In the genomic region with DNA sequence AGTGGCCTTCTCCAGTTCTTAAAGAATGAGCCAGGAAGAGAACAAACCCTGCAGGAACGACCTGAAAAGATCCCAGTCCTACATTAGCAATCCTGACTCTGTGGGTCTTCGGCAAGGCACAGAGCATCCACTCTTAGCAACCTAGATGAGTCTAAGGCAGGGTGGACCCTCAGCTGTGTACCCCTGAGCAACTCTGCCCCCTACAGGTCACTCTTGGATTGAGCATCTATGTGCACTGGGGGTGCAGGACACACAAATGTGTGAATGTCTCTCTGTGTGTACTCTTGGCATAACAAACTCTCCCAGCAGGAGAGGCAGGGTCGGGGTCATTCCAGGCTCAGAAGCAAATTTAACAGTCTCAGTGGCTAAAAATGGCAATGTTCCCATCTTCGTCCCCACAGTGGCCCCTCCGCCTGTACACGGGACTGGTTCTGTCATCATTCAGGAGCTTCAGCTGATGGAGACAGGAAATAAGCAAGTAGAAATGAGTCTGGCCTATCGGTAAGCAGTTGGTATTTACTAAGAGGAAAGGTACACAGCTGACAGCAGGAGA, we compare ENCODE assay signal across 8 mouse cellular contexts. TPM values are rescaled to one million over a fixed set of nuclear protein-coding genes. Genes with fewer than 3 reads are reported as not detected.
DNase-seq lines count a peak whose midpoint lies in the region; ATAC-seq and TF ChIP-seq lines count a peak whose summit lies in the region.

No protein-coding gene starts in this region.

- ATAC-seq in kidney, embryonic 15.5 days (replicated peaks; ENCODE audit: low FRiP score), result 0 out of 2 replicates have a peak, but pooled peaks have one; percentile 47
- ATAC-seq in Patski, result no peak
- ATAC-seq in forebrain, embryonic 11.5 days (replicated peaks; ENCODE audit: low FRiP score), result no peak

- no peak overlapping the region for H3K9ac ChIP-seq in kidney, embryonic 15.5 days
- no peak overlapping the region for H3K9ac ChIP-seq in forebrain, embryonic 11.5 days (ENCODE audit: low read length)

- DNase-seq in kidney, adult 11 months, result no peak
- peak; percentile 57 for DNase-seq in CD4-positive, CD25-positive, alpha-beta regulatory T cell, adult 2 months (ENCODE audit: low read depth, low spot score)
- DNase-seq in Patski (ENCODE audit: low read depth, low spot score), result no peak
- peak; percentile 65 for DNase-seq in kidney, postnatal 10 days
- peak; percentile 27 for DNase-seq in thymus, postnatal 0 days (ENCODE audit: low spot score)
- no peak for DNase-seq in forebrain, embryonic 11.5 days (ENCODE audit: low spot score)
- DNase-seq in hindbrain, embryonic 10.5 days (ENCODE audit: low spot score), result no peak

- peak; percentile 62 for TF ChIP-seq CTCF in Patski (IDR thresholded peaks at IDR 0.05)

- 64% methylated on average over 7 of the region's 7 CpGs for WGBS in kidney, embryonic 15.5 days
- WGBS in forebrain, embryonic 11.5 days, result 82% methylated on average over 7 of the region's 7 CpGs
- WGBS in hindbrain, embryonic 10.5 days, result 80% methylated on average over 7 of the region's 7 CpGs

- in situ Hi-C loops in Patski (cut with MboI; ENCODE audit: low pct_unique_long_range_greater_than_20kb), result no loop called here

- no peaks in the 10 kb centered on the region for H3K27me3 ChIP-seq in kidney, embryonic 15.5 days
- H3K27me3 ChIP-seq in Patski, result no peaks in the 10 kb centered on the region
- no peaks in the 10 kb centered on the region for H3K27me3 ChIP-seq in forebrain, embryonic 11.5 days (ENCODE audit: control insufficient read depth, insufficient read depth, low read length)
- H3K27me3 ChIP-seq in hindbrain, embryonic 10.5 days (ENCODE audit: insufficient read depth, poor library complexity, severe bottlenecking), result no peaks in the 10 kb centered on the region

- POLR2A ChIA-PET in Patski (lab: Charles Lee), result interaction anchor here (1.2 kb wide), 1 partner anchor 11 kb away, joined by 4 read pairs; no protein-coding TSS in a partner anchor

- CTCF ChIA-PET in Patski (lab: Charles Lee), result interaction anchor here (0.8 to 1.8 kb wide), 7 partner anchors 10 to 71 kb away, joined by 3 to 9 read pairs (median 3); no protein-coding TSS in a partner anchor

- H3K36me3 ChIP-seq in kidney, embryonic 15.5 days, result no peaks in the 10 kb centered on the region
- H3K36me3 ChIP-seq in forebrain, embryonic 11.5 days (ENCODE audit: control insufficient read depth, insufficient read depth, low read length), result no peaks in the 10 kb centered on the region
- H3K36me3 ChIP-seq in hindbrain, embryonic 10.5 days, result no peaks in the 10 kb centered on the region

- no peaks in the 10 kb centered on the region for H3K9me3 ChIP-seq in kidney, embryonic 15.5 days (replicated peaks)
- no peaks in the 10 kb centered on the region for H3K9me3 ChIP-seq in forebrain, embryonic 11.5 days (ENCODE audit: control insufficient read depth, low read length)
- no peaks in the 10 kb centered on the region for H3K9me3 ChIP-seq in hindbrain, embryonic 10.5 days

- 0 out of 2 replicates have a peak overlapping the region, but pooled peaks have one; percentile 11 for H3K27ac ChIP-seq in kidney, embryonic 15.5 days
- no peak overlapping the region for H3K27ac ChIP-seq in forebrain, embryonic 11.5 days (ENCODE audit: low read depth, low read length)
- H3K27ac ChIP-seq in hindbrain, embryonic 10.5 days, result no peak overlapping the region

- H3K4me3 ChIP-seq in kidney, embryonic 15.5 days (replicated peaks), result no peak overlapping the region
- H3K4me3 ChIP-seq in forebrain, embryonic 11.5 days (ENCODE audit: low read depth, low read length), result no peak overlapping the region
- no peak overlapping the region for H3K4me3 ChIP-seq in hindbrain, embryonic 10.5 days

- H3K4me1 ChIP-seq in kidney, embryonic 15.5 days, result peaks cover 18% of the 10 kb centered on the region
- H3K4me1 ChIP-seq in forebrain, embryonic 11.5 days (replicated peaks; ENCODE audit: control insufficient read depth, insufficient read depth, low read length), result no peaks in the 10 kb centered on the region
- 0 out of 2 replicates have a peak, but pooled peaks cover 2% of the 10 kb centered on the region for H3K4me1 ChIP-seq in hindbrain, embryonic 10.5 days (replicated peaks)

- H3K4me2 ChIP-seq in kidney, embryonic 15.5 days, result no peak overlapping the region
- H3K4me2 ChIP-seq in forebrain, embryonic 11.5 days (ENCODE audit: low read depth, low read length, severe bottlenecking), result no peak overlapping the region

RNA-seq across cellular contexts. Expression of gene Wwc2, which starts 39.3 kb away (rescaled TPM):
- 16.3 and 18.0 TPM in 2 replicates for polyA plus RNA-seq in kidney, embryonic 15.5 days (2015; fragmentation: Nextera tagmentation; extraction: Ambion mirVana)
- 62.1 TPM for polyA plus RNA-seq in Patski (2021)
- polyA plus RNA-seq in thymus, postnatal 0 days (2015; fragmentation: Nextera tagmentation; extraction: Ambion mirVana), result 1.3 and 1.8 TPM in 2 replicates
- polyA plus RNA-seq in forebrain, embryonic 11.5 days (2014; fragmentation: Nextera tagmentation; extraction: Ambion mirVana), result 9.4 and 10.3 TPM in 2 replicates
- 10.0 and 10.1 TPM in 2 replicates for polyA plus RNA-seq in hindbrain, embryonic 10.5 days (2016; fragmentation: Nextera tagmentation; extraction: Ambion mirVana)

Comparison
In these comparisons a context has a peak if more than half of its experiments do, and no peak if none do; other contexts are left out.
1. DNase-seq: peak in CD4-positive, CD25-positive, alpha-beta regulatory T cell, adult 2 months (single experiment), kidney, postnatal 10 days (single experiment) and thymus, postnatal 0 days (single experiment); none in kidney, adult 11 months (single experiment), Patski (single experiment), forebrain, embryonic 11.5 days (single experiment) and hindbrain, embryonic 10.5 days (single experiment).